Mouse (Mus musculus) retina, postnatal 1 day (tissue): ENCODE data around the gene Nme1.
"Not testable (repeated sequence)": the region's sequence is repeated elsewhere in the genome, so short reads cannot be mapped to it uniquely, and the experiment has no call there.

Experiments used
- DNase-seq: peaks from one replicate; pipeline ENCODE4 v3.0.0-alpha.2; 2012

Gene Nme1

GRCm38 (mm10) chr11:93963013-93963412, 5.3 kb downstream of the Nme1 start:
- DNase-seq, result no peak

GRCm38 (mm10) chr11:93961482-93961881, 6.8 kb downstream of the Nme1 start:
- DNase-seq, result no peak

- no peak for DNase-seq
Observed at GRCm38 (mm10) chr11:93957746-93958145, 10.6 kb downstream of the Nme1 start.

GRCm38 (mm10) chr11:93957031-93957555, 11.2 kb downstream of the Nme1 start:
- DNase-seq, result no peak

- DNase-seq, result no peak
Observed at GRCm38 (mm10) chr11:93956159-93956558, 12.2 kb downstream of the Nme1 start, which contains the start of gene Nme2. Nme2 (minus strand) TSS chr11:93956259.

- DNase-seq, result peak; percentile 93
Observed at GRCm38 (mm10) chr11:93955256-93956150, 12.8 kb downstream of the Nme1 start.

GRCm38 (mm10) chr11:93954738-93955255, 13.5 kb downstream of the Nme1 start:
- no peak for DNase-seq

- no peak for DNase-seq
Observed at GRCm38 (mm10) chr11:93952376-93952775, 15.9 kb downstream of the Nme1 start.

- DNase-seq, result no peak
Observed at GRCm38 (mm10) chr11:93950045-93950444, 18.3 kb downstream of the Nme1 start.

- DNase-seq, result no peak
Observed at GRCm38 (mm10) chr11:93948887-93949567, 19.3 kb downstream of the Nme1 start.

- no peak for DNase-seq
Observed at GRCm38 (mm10) chr11:93944986-93945385, 23.3 kb downstream of the Nme1 start.

- DNase-seq, result no peak
Observed at GRCm38 (mm10) chr11:93940906-93941305, 27.4 kb downstream of the Nme1 start.

GRCm38 (mm10) chr11:93929106-93929505, 39.2 kb downstream of the Nme1 start:
- DNase-seq, result no peak

GRCm38 (mm10) chr11:93915019-93915418, 53.3 kb downstream of the Nme1 start:
- not testable (repeated sequence) for DNase-seq

GRCm38 (mm10) chr11:93911603-93912002, 56.7 kb downstream of the Nme1 start:
- no peak for DNase-seq

- no peak for DNase-seq
Observed at GRCm38 (mm10) chr11:93908829-93909228, 59.5 kb downstream of the Nme1 start.

GRCm38 (mm10) chr11:93907839-93908238, 60.5 kb downstream of the Nme1 start:
- DNase-seq, result no peak
